Mouse (Mus musculus) forebrain, postnatal 0 days (tissue): Measurements from ENCODE around the gene Slc16a13. TPM values are rescaled to one million over a fixed set of nuclear protein-coding genes. Genes with fewer than 3 reads are reported as not detected.

Experiments used
- ATAC-seq: fragments of 200-750 bp; cut with Nextera tagmentation; 2 replicates; pipeline ENCODE4 v1.8.0; 2017; ENCODE audit warnings: mild to moderate bottlenecking, moderate library complexity
- DNase-seq: peaks from one replicate; pipeline ENCODE4 v3.0.0-alpha.2; 2015
- H3K27ac ChIP-seq: fragments of 300-500 bp; sonication (generic); 2 replicates; pipeline ENCODE4 v1.5.1; 2014; ENCODE audit warnings: low read depth, mild to moderate bottlenecking, antibody characterized with exemption, low read length, moderate library complexity, mixed read lengths
- H3K27me3 ChIP-seq: fragments of 300-500 bp; sonication (generic); 2 replicates; pipeline ENCODE4 v1.6.1; 2014; ENCODE audit warnings: mild to moderate bottlenecking, low read length, mixed read lengths; ENCODE audit not compliant: insufficient read depth
- H3K36me3 ChIP-seq: fragments of 300-500 bp; sonication (generic); 2 replicates; pipeline ENCODE4 v1.6.1; 2014; ENCODE audit warnings: mild to moderate bottlenecking, moderate library complexity; ENCODE audit not compliant: insufficient read depth
- H3K4me1 ChIP-seq: fragments of 300-500 bp; sonication (generic); 2 replicates; pipeline ENCODE4 v1.6.1; 2014; ENCODE audit warnings: antibody characterized with exemption; ENCODE audit not compliant: insufficient read depth
- H3K4me2 ChIP-seq: fragments of 300-500 bp; sonication (generic); 2 replicates; pipeline ENCODE4 v1.6.1; 2014; ENCODE audit warnings: low read depth, mild to moderate bottlenecking, moderate library complexity
- H3K4me3 ChIP-seq: fragments of 300-500 bp; sonication (generic); 2 replicates; pipeline ENCODE4 v1.5.1; 2014; ENCODE audit warnings: low read depth, low read length, mixed read lengths
- H3K9ac ChIP-seq: fragments of 300-500 bp; sonication (generic); 2 replicates; pipeline ENCODE4 v1.6.1; 2014; ENCODE audit warnings: mild to moderate bottlenecking
- H3K9me3 ChIP-seq: fragments of 300-500 bp; sonication (generic); 2 replicates; pipeline ENCODE4 v1.6.1; 2016; ENCODE audit warnings: low read length
- CTCF ChIP-seq: sonication (generic); IDR thresholded peaks from 2 replicates; pipeline ENCODE4 v1.5.1; 2016; ENCODE audit warnings: antibody characterized with exemption, control low read depth, low read depth
- WGBS: fragments of 180-500 bp; shearing (Covaris S2); extraction: QIAGEN DNeasy Blood & Tissue Kit; methylation state at CpG from one replicate; pipeline ENCODE4 v1.1.7; 2014; 5-methylcytosine and 5-hydroxymethylcytosine counted together
- polyA plus RNA-seq: library from polyadenylated mRNA; unstranded; fragments of >200 nt; fragmentation: Nextera tagmentation; extraction: Ambion mirVana; gene quantifications from 2 replicates; pipeline ENCODE4 v1.2.1, GENCODE M21; 2015
- total RNA-seq: library from RNA; depleted of rRNA; stranded (reverse); fragments of >200 nt; gene quantifications from 2 replicates; pipeline ENCODE4 v1.2.3, GENCODE M21; 2014

Slc16a13 gene
- total and polyA plus RNA-seq, 2 experiments from 2014 or later: 9.6 to 10.9 TPM

- 82% methylated on average over 5 of the region's 5 CpGs for WGBS
- Histone ChIP-seq H3K27me3 (no peaks in the 10 kb centered on the region), H3K4me2 (no peak overlapping the region), H3K9me3 (no peaks in the 10 kb centered on the region), H3K4me3 (no peak overlapping the region), H3K36me3 (no peaks in the 10 kb centered on the region), H3K4me1 (no peaks in the 10 kb centered on the region), H3K9ac (no peak overlapping the region), H3K27ac (no peak overlapping the region)
- no peak for ATAC-seq
- no peak for TF ChIP-seq CTCF
- DNase-seq: no peak
These were observed 20.7 kb downstream of the Slc16a13 start for GRCm38 (mm10) chr11:70200036-70200608.

- no peak for TF ChIP-seq CTCF
- ATAC-seq (no peak), DNase-seq (no peak)
- no peak overlapping the region for H3K4me2 ChIP-seq
- no peaks in the 10 kb centered on the region for H3K9me3 ChIP-seq
- H3K4me1 ChIP-seq: no peaks in the 10 kb centered on the region
- H3K4me3 ChIP-seq: no peak overlapping the region
- no peak overlapping the region for H3K9ac ChIP-seq
- H3K27ac ChIP-seq: no peak overlapping the region
- 76% methylated on average over 8 of the region's 8 CpGs for WGBS
- H3K36me3 ChIP-seq: no peaks in the 10 kb centered on the region
- H3K27me3 ChIP-seq: no peaks in the 10 kb centered on the region
These were observed 21.8 kb downstream of the Slc16a13 start for GRCm38 (mm10) chr11:70199107-70199506.

- Histone ChIP-seq H3K27ac (no peak overlapping the region), H3K9ac (no peak overlapping the region), H3K4me3 (no peak overlapping the region), H3K9me3 (no peaks in the 10 kb centered on the region), H3K27me3 (no peaks in the 10 kb centered on the region), H3K4me2 (no peak overlapping the region), H3K36me3 (no peaks in the 10 kb centered on the region), H3K4me1 (no peaks in the 10 kb centered on the region)
- no peak for ATAC-seq
- TF ChIP-seq CTCF: no peak
- 90% methylated on average over 3 of the region's 3 CpGs for WGBS
- no peak for DNase-seq
These were observed 22.5 kb downstream of the Slc16a13 start for GRCm38 (mm10) chr11:70198332-70198731.

- Histone ChIP-seq H3K27ac (no peak overlapping the region), H3K4me2 (no peak overlapping the region), H3K36me3 (no peaks in the 10 kb centered on the region), H3K4me1 (no peaks in the 10 kb centered on the region), H3K9me3 (no peaks in the 10 kb centered on the region), H3K27me3 (no peaks in the 10 kb centered on the region), H3K9ac (no peak overlapping the region), H3K4me3 (no peak overlapping the region)
- no peak for ATAC-seq
- TF ChIP-seq CTCF: no peak
- 57% methylated on average over 11 of the region's 11 CpGs for WGBS
- no peak for DNase-seq
These were observed 27.2 kb downstream of the Slc16a13 start for GRCm38 (mm10) chr11:70193354-70194285.

- H3K36me3 ChIP-seq: no peaks in the 10 kb centered on the region
- 74% methylated on average over 4 of the region's 4 CpGs for WGBS
- no peak for TF ChIP-seq CTCF
These were observed 28.7 kb downstream of the Slc16a13 start for GRCm38 (mm10) chr11:70192157-70192556.

GRCm38 (mm10) chr11:70191188-70191587 lies 29.7 kb downstream of the Slc16a13 start:
- DNase-seq (no peak), ATAC-seq (no peak)
- H3K27ac ChIP-seq: no peak overlapping the region
- TF ChIP-seq CTCF: no peak
- no peak overlapping the region for H3K4me3 ChIP-seq
- 82% methylated on average over 6 of the region's 6 CpGs for WGBS
- no peaks in the 10 kb centered on the region for H3K9me3 ChIP-seq
- no peaks in the 10 kb centered on the region for H3K36me3 ChIP-seq
- no peaks in the 10 kb centered on the region for H3K4me1 ChIP-seq
- H3K27me3 ChIP-seq: no peaks in the 10 kb centered on the region
- no peak overlapping the region for H3K4me2 ChIP-seq
- no peak overlapping the region for H3K9ac ChIP-seq

More at GRCm38 (mm10) chr11:70192157-70192556, 28.7 kb downstream of the Slc16a13 start:
- H3K27me3 ChIP-seq: no peaks in the 10 kb centered on the region
- no peaks in the 10 kb centered on the region for H3K9me3 ChIP-seq
- ATAC-seq (no peak), DNase-seq (no peak)
- H3K9ac ChIP-seq: no peak overlapping the region
- H3K4me3 ChIP-seq: no peak overlapping the region
- no peak overlapping the region for H3K4me2 ChIP-seq
- no peak overlapping the region for H3K27ac ChIP-seq
- no peaks in the 10 kb centered on the region for H3K4me1 ChIP-seq
